Mouse (Mus musculus): ENCODE measurements at regions not wholly inside any gene's neighbourhood (a gene's known extent, or its start where the extent isn't known, plus 50 kb on each side); places are given as distances from the start of the nearest gene placed in this dataset.

DNA sequence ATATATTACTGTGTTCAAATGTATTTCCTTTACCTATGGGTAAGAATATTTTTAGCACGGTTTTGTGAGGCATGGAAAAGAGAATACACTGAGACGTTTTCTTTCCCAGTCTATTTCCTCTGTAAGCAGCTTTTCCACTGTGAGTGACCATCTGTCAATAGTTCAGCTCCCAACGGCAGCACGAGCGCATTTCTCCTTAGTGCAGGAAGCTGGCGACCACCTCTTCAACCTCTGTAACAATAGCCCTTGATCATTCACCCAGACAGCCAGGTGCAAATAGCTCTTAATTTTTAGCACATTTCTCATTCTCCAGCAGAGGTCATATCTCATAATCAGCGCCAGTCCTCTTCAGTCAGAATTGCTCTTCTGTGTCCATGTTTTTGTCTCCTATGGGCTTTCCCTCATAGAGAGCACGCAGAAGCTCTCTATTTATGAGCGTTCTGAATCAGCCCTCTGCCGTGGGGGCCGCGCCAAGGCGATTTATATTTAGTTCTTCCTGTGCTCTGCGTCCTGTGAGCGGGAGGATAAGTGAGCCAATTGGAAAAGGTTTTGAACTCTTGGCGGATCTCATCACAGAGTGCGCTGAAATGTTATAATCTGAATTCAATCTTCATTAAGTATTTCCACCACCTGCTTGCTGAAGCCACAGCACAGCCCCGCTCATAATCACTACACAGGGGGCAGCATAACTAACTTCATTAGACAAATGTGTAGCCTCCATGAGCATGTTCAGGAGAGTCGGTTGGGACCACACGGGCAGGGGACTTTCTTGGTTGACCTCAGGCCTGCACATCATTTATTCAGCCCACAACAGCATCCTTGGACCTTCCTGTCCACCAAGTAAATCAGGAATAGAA, 171.3 kb upstream of the Slc24a2 start:
- no peak for DNase-seq (ENCODE audit: low read depth in 1 of 2, low spot score in 2 of 2)

DNA sequence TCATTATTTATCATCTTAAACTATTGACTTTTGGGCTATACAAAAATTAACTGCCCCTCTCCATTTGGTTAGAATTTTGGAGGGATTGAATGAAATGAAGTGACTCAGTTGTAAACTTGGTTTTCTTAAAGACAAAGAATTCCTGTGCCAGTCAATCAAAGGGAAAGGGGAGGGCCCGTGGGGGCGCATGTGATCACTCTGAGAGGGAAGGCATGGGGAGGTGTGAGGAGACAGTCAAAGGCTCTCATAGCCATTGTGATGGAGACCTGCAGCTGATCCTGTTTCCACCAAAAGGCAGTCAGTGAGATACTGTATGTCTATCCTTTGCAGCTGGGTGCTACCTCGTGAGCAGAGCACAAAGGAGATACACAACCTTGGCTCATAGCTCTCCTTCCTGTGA, 156.6 kb upstream of the Slc24a2 start:
- no peak for DNase-seq (ENCODE audit: low read depth in 1 of 2, low spot score in 2 of 2)

DNA sequence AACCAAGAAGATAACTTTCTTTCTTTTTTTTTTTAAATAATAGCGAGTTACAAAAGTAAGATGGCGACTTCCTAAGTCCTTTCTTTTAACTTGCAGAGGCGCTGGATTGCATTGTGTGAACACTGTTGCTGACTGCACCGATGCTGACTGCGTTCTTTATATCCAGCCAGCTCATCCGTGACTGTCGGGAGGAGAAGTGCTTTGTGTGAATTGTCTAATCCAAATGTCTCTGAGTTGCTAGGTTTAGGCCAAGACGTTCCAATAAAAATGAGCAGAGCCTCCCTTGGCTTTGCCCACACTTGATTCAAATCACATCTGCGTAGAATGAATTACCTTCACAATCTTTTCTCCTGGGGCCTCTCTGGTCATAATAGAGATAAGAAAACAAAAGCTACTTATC, 156.0 kb upstream of the Slc24a2 start:
- no peak for DNase-seq (ENCODE audit: low read depth in 1 of 2, low spot score in 2 of 2)

DNA sequence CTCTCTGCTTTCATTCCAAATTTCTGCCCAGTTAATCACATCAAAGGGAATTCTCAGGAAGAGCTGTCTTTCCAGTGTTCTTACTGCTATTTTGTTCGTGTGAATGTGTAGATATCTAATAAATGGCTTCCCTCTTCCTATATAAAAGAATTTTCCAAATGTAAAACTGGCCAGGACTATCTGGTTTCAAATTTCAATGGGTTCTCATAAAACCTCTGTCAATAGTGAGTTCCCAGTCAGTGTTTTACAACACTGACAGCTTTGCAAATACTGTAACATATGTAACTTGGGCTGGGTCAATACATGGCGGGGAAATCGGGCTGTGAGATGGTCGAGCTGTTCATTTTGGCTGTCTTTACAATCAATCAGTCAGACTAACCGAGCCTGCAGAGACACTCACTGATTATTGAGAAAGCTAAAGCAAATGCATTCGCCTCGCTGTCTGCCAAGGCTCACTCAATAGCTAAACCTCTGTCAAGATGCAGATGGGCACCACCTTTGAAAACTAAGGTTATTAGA, 155.0 kb upstream of the Slc24a2 start:
- DNase-seq (ENCODE audit: low read depth in 1 of 2, low spot score in 2 of 2) = no peak

DNA sequence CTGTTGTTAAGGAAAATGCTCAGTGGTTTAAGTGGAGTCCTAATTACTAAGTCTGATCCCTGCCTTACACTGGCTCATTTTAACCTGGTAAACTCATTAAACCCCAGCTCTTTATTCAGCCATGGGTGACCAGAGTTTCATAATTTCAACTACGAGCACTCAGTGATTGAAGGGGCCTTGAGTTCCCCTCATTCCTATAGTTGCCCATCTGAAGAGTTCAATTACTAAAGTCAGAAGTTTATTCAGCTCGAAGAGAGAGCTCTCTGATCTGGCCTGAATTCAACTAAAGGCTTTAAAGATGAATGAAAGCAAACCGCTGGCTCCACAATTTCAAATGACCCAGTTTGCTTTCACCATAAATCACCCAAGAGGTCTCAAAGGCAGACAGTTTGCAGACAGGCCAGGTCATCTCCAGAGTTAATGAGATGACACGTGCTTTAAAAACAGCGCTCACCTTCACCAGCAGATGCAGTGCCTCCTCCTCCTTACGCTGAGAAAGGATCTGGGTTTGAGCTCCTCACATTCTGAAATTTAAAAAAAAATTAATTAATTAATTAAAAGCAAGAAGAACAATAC, 154.3 kb upstream of the Slc24a2 start:
- DNase-seq (ENCODE audit: low read depth in 1 of 2, low spot score in 2 of 2) = no peak

DNA sequence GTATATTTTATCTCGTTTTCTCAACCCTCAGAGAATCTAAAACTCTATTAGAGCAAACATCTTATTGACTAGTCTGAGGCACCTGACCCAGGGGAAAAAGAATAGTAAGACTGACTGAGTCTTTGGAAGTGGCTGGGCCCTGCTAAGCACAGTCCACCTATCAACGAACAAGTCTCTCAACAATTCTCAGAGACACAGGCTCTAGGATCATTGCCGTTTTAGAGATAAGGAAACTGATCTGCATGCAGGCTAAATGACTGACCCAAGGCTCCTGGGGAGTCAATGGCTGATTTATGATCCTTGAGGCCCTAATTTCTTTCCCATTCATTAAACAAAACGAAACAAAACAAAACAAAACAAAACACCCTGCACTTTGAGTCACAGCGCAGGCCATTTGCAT, 150.4 kb upstream of the Slc24a2 start:
- no peak for DNase-seq (ENCODE audit: low read depth in 1 of 2, low spot score in 2 of 2)

DNA sequence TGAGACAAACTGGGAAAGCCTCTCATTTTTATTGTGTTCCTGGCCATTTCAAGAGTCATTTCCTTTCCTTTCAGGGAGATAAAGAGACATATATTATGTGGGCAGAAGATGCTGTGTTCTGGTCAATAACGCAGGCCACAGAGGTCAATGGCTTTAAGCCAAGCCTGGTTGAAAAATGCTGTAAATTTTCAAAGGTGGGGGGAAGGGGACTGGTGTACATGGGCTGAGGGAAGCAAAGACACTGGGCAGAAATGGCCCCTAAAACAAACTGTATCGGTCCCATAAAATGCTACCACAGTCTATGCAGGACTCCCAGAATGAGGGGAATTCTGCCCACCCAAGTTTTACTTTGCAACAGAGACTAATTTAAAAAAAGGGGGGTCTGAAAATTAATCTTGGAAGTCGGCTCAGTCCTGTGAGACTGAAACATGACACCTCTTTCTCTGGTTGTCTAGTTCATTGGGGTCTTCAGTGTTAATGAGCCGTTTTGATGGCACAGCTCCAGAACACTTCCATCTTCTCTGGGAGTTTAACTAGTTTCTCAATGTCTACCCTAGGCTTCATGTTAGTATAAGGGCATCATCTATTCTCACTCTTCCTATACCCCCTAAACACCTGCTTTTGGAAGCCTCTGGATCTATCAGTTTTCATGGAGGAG, 149.4 kb upstream of the Slc24a2 start:
- no peak for DNase-seq (ENCODE audit: low read depth in 1 of 2, low spot score in 2 of 2)

DNA sequence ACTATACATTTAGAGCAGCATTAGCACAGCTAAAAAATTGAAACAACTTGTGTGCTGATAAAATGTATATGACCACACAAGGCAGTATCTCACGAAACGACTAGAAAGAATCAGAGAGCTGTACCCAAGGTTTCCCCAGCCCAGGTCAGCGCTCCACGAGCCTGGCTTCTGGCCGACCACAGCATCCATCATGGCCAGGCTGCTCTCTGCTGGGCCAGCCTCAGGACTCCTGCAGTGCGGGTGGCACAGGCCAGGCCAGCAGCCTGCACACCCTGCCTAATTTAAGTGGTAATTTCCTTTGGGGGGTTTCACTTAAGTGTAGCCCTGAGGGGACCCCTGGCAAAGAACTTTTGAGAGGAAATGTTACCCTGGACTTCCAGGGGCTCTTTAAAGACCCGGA, 141.7 kb upstream of the Slc24a2 start:
- no peak for DNase-seq (ENCODE audit: low read depth in 1 of 2, low spot score in 2 of 2)

DNA sequence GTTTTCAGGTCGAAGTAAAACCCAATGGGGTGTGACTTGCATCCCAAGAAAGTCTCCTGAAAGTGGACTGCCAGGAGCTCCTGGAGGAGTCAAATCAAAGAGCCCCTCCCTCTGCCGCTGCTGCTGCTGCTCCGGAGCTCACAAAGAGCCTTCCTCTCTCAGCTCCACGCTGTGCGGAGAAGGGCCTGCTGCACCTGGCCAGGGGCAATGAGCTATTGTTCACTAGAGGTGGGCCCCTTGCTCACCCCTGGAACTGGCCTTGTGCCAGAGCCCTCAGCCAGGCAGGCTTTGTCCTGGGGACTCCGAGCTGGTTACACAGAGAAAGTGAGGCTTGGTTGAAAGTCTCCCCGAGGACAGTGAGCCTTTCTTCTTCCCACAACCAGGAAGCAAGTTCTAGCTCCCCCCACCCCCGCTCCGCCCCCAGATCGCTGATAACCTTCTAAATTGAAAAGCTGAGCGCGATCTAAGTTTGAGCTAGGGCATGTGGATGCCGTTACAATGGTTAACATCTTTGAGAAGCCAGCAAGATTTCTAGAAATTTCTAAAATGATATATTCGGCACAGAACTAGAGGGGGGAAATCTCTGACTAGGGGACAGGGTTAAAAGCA, 139.5 kb upstream of the Slc24a2 start:
- DNase-seq (ENCODE audit: low read depth in 1 of 2, low spot score in 2 of 2) = no peak

DNA sequence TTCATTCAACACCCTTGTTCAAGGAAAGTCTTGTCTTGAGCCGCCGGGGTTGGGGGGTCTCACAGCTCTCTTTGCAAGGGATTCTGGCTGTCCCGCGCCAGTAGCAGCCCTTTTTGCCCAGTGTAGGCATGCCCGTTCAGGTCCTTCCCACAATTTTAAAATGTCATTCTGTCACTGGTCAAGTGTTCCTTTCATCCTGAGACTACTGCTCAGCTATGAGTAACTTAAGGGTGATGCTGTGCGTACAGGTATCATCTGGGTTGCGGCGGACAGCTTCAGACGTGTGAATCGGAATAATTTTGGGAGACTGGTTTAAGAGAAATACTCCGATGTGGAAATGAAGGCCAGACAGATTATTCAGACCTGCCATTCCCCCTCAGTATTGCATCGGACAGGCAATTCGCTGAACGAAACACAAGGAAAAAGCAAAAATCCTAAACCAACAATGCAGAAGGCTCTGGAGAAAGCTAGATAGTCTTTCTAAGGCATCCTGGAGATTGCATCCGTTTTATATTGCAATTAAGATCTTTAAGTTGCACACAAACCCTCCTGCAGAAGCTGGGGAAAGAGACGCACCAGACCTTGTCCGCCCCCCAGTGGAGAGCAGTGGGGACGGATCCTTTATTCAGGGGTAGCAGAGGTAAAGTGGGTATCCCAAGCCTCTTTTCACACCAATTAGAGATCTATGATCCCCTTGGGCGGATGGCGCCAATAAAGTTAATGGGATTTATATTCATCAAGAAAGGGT, 138.3 kb upstream of the Slc24a2 start:
- no peak for DNase-seq (ENCODE audit: low read depth in 1 of 2, low spot score in 2 of 2)

DNA sequence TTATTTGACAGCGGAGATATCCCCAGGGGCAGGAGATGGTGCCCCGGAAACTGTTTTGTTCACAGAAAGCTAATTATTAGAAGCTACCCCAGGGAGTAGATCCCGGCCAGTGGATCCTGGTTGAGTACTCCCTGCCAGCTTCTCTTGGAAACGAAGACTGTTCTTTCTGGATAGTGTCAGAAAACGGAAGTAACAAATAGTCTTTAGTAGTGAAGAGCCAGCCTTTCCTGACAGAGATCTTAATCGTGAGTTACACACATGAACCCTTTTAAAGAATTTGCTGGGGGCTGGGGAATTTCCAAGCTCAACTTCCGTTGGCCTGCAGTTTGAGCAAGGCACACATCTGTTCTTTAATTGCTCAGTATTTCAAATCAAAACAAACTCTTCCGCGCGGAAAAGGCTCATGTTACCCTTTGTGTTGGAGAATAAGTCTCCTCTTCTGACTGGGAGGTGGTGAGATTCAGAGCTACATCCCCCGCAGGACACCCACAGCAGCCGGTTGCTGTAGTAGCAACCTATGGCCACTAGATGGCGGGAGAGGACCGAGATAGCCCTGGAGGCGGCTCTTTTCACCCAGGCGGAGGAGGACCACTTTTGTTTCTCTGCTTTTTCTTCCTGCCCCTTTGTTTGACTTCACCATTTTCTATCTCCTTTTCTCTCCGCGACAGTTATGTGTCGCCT, 137.6 kb upstream of the Slc24a2 start:
- peak; percentile 8 to 51 for DNase-seq (ENCODE audit: low read depth in 1 of 2, low spot score in 2 of 2)

DNA sequence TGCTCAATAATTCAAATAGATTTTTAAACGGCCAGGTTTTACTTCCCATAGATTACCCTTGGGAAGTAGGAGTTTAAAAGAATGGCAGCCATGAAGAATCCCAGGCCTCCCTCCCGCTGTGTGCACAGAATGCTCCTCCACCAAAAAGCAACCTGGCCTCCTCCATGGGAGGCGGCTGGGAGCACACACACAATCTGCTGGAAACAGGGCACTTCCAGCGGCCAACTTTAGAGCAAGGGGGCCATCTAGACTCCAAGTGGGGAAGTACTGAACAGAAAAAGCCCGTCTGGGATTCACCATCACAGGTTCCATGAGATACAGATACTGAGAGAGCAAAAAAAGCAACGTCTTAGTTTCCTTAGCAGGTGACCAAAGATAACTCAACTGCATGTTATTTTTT, 131.9 kb upstream of the Slc24a2 start:
- no peak for DNase-seq (ENCODE audit: low read depth in 1 of 2, low spot score in 2 of 2)

DNA sequence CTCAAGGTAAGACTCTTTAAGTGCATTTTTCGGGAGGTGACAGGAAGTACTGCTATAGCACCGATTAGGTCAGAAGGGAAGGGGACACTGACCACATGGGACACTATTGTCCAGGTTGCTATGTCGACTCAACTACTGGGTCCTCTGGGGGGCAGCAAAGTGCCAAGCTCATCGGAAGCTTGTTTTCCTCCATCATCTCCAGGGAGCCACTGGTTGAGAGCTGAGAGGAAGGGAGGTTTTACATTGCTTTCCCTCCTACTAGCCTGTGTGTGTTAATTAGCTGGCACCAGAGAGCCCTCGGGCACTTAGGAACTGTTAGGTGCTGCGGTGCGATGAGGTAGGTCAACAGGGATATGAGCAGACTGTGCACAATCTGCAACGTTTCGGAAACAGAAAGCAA, 129.2 kb upstream of the Slc24a2 start:
- DNase-seq (ENCODE audit: low read depth in 1 of 2, low spot score in 2 of 2) = no peak

DNA sequence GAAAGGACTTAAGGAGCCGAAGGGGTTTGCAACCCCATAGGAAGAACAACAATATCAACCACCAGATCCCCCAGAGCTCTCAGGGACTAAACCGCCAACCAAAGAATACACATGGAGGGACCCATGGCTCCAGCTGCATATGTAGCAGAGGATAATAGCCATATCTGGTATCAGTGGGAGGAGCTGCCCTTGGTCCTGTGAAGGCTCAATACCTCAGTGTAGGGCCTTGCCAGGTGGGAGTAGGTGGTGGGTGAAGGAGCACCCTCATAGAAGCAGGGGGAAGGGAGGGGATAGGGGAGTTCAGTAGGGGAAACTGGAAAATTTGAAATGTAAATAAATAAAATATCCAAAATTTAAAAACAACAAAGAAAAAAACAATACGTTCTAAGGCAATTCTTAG, 128.7 kb upstream of the Slc24a2 start:
- no peak for DNase-seq (ENCODE audit: low read depth in 1 of 2, low spot score in 2 of 2)

DNA sequence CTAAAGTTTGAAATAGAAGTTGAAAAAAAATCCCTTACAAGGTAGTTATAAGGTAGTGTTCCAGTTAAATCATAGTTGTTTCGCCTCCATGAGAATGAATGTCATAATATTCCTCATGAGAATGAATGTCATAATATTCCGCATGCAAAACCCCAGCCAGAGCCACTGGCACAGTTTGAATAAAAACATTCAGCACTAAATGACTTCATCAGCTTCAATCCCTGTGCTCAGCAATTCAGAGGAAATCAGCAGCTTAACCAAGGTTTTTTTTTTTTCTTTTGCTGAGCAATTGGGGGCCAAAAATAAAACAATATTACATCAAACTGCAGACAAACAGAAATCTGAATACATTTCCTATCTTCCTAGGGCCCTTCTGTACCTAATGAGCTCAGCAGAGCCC, 102.7 kb upstream of the Slc24a2 start:
- no peak for DNase-seq (ENCODE audit: low read depth in 1 of 2, low spot score in 2 of 2)

DNA sequence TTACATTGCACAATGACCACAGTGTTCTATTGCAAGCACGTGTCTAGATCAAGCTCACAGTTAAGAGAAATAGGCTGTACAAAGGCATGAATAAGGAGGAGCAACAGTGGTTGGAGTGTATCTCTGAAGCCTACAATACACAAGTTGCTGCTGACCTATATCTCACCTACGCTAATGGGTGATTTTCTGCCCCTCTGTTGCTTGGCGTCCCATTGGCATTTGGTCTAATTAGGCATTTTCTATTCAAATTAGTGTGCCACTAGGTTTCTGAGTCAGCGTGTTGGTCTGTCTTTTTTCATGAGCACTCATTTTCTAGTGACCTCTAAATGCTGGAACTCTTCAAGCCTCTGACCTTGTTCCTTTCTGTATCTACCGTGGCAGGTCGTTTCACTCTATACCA, 98.9 kb upstream of the Slc24a2 start:
- DNase-seq (ENCODE audit: low read depth in 1 of 2, low spot score in 2 of 2) = no peak

DNA sequence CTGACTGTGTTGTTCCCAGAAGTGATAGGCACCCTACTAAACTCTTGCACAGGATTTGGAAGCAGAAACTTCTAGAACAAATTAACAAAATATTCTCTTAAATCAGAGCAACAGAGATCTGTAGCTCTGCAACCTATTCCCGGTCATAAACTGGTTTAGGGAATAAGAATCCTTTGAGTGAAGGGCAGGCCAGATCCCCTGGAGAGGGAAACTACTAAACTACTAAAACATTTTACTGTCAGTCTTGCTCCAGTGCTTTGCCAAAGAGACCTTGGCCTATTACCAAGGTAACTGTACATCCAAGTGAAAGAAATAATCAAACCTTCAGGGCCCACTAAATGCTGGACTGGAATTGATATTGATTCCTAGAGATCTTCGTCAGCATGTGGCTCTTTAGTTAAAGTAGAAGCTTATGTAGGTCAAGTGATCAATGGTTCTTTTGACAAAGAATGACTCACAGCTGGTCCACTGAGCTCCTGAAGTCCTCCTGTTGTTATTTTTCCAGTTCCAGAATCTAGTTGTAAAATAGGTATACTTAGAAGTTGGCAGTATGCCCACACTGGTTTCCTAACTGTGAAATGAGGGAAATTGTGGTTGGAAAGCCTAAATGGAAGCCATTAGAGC, 91.6 kb upstream of the Slc24a2 start:
- no peak for DNase-seq (ENCODE audit: low read depth in 1 of 2, low spot score in 2 of 2)

DNA sequence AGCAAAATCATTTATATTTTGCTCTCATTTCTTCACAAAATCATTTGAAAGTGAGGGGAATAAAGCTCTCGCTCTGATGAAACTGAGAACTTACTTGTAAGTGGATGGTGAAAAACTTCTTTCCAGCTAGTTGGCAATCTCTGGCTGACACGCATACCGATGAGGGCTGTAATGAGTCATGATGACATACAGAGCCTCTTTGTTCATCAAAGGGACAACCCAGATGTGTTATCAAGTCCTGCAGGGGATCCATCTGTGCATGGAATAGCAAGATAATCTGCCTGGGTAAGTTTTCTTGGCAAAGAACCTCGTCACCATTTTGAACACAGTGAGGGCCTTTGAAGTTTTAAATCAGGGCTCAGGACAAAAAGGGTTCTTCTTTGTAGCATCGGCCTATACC, 67.9 kb upstream of the Slc24a2 start:
- no peak for DNase-seq (ENCODE audit: low read depth in 1 of 2, low spot score in 2 of 2)

DNA sequence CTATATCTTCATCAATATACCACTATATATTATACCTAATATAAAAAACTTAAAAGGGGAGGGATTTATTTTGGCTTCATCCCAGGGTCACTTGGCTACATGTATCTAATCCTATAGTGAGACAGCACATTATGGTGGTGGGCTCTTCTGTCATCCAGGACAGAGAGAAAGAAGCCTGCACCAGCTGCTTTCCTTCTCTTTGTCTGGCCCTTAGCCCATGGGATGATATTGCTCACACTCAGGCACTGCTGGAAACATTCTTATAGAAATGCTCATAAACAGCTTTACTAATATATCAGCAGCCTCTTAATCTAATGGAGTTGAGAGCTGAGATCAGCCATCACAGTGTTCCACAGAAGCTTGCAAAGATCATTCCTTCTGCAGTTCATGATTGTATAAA, 64.3 kb upstream of the Slc24a2 start:
- no peak for DNase-seq (ENCODE audit: low read depth in 1 of 2, low spot score in 2 of 2)
